Mouse (Mus musculus) embryonic facial prominence, embryonic 14.5 days (tissue): ENCODE data around the gene Slc44a1. TPM values are rescaled to one million over a fixed set of nuclear protein-coding genes. Genes with fewer than 3 reads are reported as not detected.

Experiments
- ATAC-seq: fragments of 200-750 bp; cut with Nextera tagmentation; 2 replicates; pipeline ENCODE4 v1.8.0; 2017; ENCODE audit warnings: low read depth, moderate number of reproducible peaks, moderate TSS enrichment
- DNase-seq: peaks from one replicate; pipeline ENCODE4 v3.0.0-alpha.2; 2015; ENCODE audit warnings: low spot score
- H3K27ac ChIP-seq: fragments of 300-500 bp; sonication (generic); replicated peaks from 2 replicates; pipeline ENCODE4 v1.5.1; 2014; ENCODE audit warnings: low read depth, mild to moderate bottlenecking, low read length, moderate library complexity
- H3K27me3 ChIP-seq: fragments of 300-500 bp; sonication (generic); replicated peaks from 2 replicates; pipeline ENCODE4 v1.6.1; 2014; ENCODE audit warnings: low read length; ENCODE audit not compliant: control insufficient read depth, insufficient read depth
- H3K36me3 ChIP-seq: fragments of 300-500 bp; sonication (generic); 2 replicates; pipeline ENCODE4 v1.6.1; 2014; ENCODE audit warnings: low read length, mixed read lengths; ENCODE audit not compliant: control insufficient read depth, insufficient read depth
- H3K4me1 ChIP-seq: fragments of 300-500 bp; sonication (generic); 2 replicates; pipeline ENCODE4 v1.6.1; 2014; ENCODE audit warnings: antibody characterized with exemption, low read length; ENCODE audit not compliant: control insufficient read depth, insufficient read depth
- H3K4me2 ChIP-seq: fragments of 300-500 bp; sonication (generic); 2 replicates; pipeline ENCODE4 v1.6.1; 2014; ENCODE audit warnings: low read depth, mild to moderate bottlenecking, low read length, moderate library complexity, mixed read lengths
- H3K4me3 ChIP-seq: fragments of 300-500 bp; sonication (generic); 2 replicates; pipeline ENCODE4 v1.5.1; 2014; ENCODE audit warnings: low read depth, mild to moderate bottlenecking, low read length
- H3K9ac ChIP-seq: fragments of 300-500 bp; sonication (generic); 2 replicates; pipeline ENCODE4 v1.6.1; 2014; ENCODE audit warnings: low read depth, mild to moderate bottlenecking, low read length, moderate library complexity, mixed read lengths
- H3K9me3 ChIP-seq: fragments of 300-500 bp; sonication (generic); 2 replicates; pipeline ENCODE4 v1.6.1; 2016; ENCODE audit warnings: low read length; ENCODE audit not compliant: control insufficient read depth
- WGBS: fragments of 180-500 bp; shearing (Covaris S2); extraction: QIAGEN DNeasy Blood & Tissue Kit; methylation state at CpG from one replicate; pipeline ENCODE4 v1.1.7; 2014; 5-methylcytosine and 5-hydroxymethylcytosine counted together
- polyA plus RNA-seq: library from polyadenylated mRNA; unstranded; fragments of >200 nt; fragmentation: Nextera tagmentation; extraction: Ambion mirVana; gene quantifications from 2 replicates; pipeline ENCODE4 v1.2.1, GENCODE M21; 2014

The Slc44a1 gene
- polyA plus RNA-seq, 1 experiment from 2014 or later = 61.8 TPM

DNA sequence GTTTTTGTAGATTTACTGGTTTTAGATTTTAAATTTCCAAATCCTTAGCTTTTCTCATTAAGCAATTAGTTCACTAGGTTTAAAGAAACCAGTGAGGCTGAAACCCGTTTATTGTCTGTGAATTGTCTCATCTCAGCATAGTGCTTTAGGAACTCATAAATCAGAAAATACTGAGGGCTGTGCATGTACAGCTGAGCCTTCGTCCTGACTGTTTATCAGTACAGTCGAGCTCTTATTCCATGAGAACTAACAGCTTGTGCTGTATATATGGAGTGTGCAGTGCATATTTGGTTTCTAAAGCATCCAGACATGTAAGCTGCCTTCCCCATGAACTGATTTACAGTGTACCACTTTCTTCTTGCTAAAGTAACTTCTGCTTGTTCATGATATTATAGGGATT, 217.8 kb downstream of the Slc44a1 start:
- Histone ChIP-seq H3K9me3 (no peaks in the 10 kb centered on the region), H3K9ac (no peak overlapping the region), H3K27me3 (no peaks in the 10 kb centered on the region), H3K36me3 (peaks cover 23% of the 10 kb centered on the region), H3K4me3 (no peak overlapping the region), H3K27ac (no peak overlapping the region), H3K4me1 (no peaks in the 10 kb centered on the region), H3K4me2 (no peak overlapping the region)
- DNase-seq (no peak), ATAC-seq (no peak)
- 77% methylated on average over 3 of the region's 3 CpGs for WGBS

DNA sequence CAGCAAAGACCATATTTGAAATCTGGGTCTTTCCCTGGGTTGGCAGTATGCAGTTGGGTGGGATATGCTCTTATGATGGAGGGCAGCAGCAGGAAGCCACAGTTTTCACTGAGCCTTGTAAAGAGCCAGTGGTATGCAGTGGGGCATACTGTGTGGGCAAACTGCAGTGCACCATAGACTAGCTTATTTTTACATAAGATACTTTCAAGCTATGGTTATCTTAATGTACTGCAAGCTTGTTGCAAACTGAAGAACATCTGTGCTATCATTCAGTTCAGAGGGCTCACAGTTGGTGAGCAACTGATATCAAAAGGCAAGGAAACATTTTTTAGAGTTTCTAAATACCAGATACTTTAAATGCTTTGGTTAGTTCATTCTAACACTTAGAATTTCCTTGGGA, 220.5 kb downstream of the Slc44a1 start:
- DNase-seq = no peak
- no peak overlapping the region for H3K4me3 ChIP-seq
- H3K36me3 ChIP-seq = peaks cover 19% of the 10 kb centered on the region; the same call in 1 of the 2 replicates
- H3K4me1 ChIP-seq = no peaks in the 10 kb centered on the region
- ATAC-seq = no peak
- no peak overlapping the region for H3K9ac ChIP-seq
- no peak overlapping the region for H3K27ac ChIP-seq
- no peak overlapping the region for H3K4me2 ChIP-seq
- H3K9me3 ChIP-seq = no peaks in the 10 kb centered on the region
- H3K27me3 ChIP-seq = no peaks in the 10 kb centered on the region

Other genes starting within 250 kb of the Slc44a1 start
- 9.6 and 11.0 TPM in 2 replicates for gene Fsd1l, start 191.1 kb downstream of the Slc44a1 start, polyA plus RNA-seq